Mouse (Mus musculus) stomach, postnatal 0 days (tissue): ENCODE results near the gene Tnpo3.

Experiments
- CTCF ChIP-seq: IDR thresholded peaks from 2 replicates; pipeline ENCODE4 v1.5.1; 2016; ENCODE audit warnings: antibody characterized with exemption, low read depth, mild to moderate bottlenecking, moderate library complexity
- EP300 ChIP-seq: optimal IDR thresholded peaks from 2 replicates; pipeline ENCODE3; 2016; ENCODE audit warnings: antibody characterized with exemption

GRCm38 (mm10) chr6:29636322-29637092 is 26.8 kb upstream of the Tnpo3 start:
- TF ChIP-seq CTCF, result no peak
- no peak for TF ChIP-seq EP300
